Mouse (Mus musculus): ENCODE data around the gene Vmn1r194.
"Not testable (repeated sequence)": the region's sequence is repeated elsewhere in the genome, so short reads cannot be mapped to it uniquely, and the experiment has no call there.

Vmn1r194 gene

GRCm38 (mm10) chr13:22243915-22244314 lies at the start of gene Vmn1r194:
Vmn1r194 (plus strand) TSS chr13:22244215.
- DNase-seq (ENCODE audit: low read depth), result no peak

GRCm38 (mm10) chr13:22223060-22223459 lies 21.0 kb upstream of the Vmn1r194 start, which contains the start of gene Vmn1r193:
Vmn1r193 (minus strand) TSS chr13:22223160.
- not testable (repeated sequence) for DNase-seq (ENCODE audit: low read depth)

- not testable (repeated sequence) for DNase-seq (ENCODE audit: low read depth)
These were observed 26.2 kb downstream of the Vmn1r194 start, which contains the start of gene Vmn1r195 for GRCm38 (mm10) chr13:22270222-22270621. Vmn1r195 (plus strand) TSS chr13:22270522.

- no peak for DNase-seq (ENCODE audit: low read depth)
These were observed 27.7 kb downstream of the Vmn1r194 start for GRCm38 (mm10) chr13:22271721-22272120.

- no peak for DNase-seq (ENCODE audit: low read depth)
These were observed 40.6 kb downstream of the Vmn1r194 start for GRCm38 (mm10) chr13:22284578-22284977.

- DNase-seq (ENCODE audit: low read depth), result no peak
These were observed 45.6 kb downstream of the Vmn1r194 start, which contains the start of gene Vmn1r196 for GRCm38 (mm10) chr13:22289620-22290019. Vmn1r196 (plus strand) TSS chr13:22289920.

Data from fibroblast of lung, adult 2 months (primary cell).